Mouse (Mus musculus): ENCODE data around the gene Birc7.

DNA sequence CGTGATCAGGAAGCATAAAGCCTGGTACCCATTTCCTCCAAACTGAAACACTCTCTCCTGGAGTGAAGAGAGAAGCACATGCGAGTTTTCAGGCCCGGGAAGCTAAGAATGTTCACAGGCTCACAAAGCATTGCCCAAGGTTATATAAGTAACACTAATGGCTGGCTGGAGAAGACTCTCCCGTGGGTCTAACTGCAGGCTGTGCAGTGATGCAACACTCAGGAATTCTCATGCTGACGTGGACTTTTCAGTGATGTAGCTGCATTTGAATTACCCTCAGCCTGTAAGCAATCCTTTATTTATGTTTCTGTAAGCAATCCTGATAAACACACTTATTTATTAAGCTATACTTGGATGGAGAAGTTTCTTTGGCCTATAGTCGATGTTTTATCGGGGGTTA, 30.8 kb downstream of the Birc7 start:
- no peak for TF ChIP-seq CTCF (IDR thresholded peaks at IDR 0.05; ENCODE audit: extremely low read depth, insufficient read depth, low read length)
- TF ChIP-seq POLR2A (IDR thresholded peaks at IDR 0.05; ENCODE audit: extremely low read depth, insufficient read depth, low read length) = no peak
